Mouse (Mus musculus) heart, adult 8-10 months (tissue): ENCODE results near the gene Pip5k1c. TPM values are rescaled to one million over a fixed set of nuclear protein-coding genes. Genes with fewer than 3 reads are reported as not detected.

Experiments
- DNase-seq: peaks from one replicate; pipeline ENCODE4 v3.0.0; 2022; ENCODE audit warnings: low spot score
- microRNA-seq: library from miRNA; unstranded; fragments of <30 nt; microRNA quantifications from one replicate; pipeline ENCODE4 v1.2.0, GENCODE M21; 2022
- total RNA-seq, 4 experiments: library from RNA; stranded (reverse); gene quantifications; 2 replicates each; pipeline ENCODE4 v1.2.4; 2022

The Pip5k1c gene
- total RNA-seq, 4 experiments from 2014 or later: 25.7 to 29.5 (median 26.8) TPM

- no peak for DNase-seq
These were observed 73.9 kb downstream of the Pip5k1c start for GRCm38 (mm10) chr10:81366477-81367206.

DNA sequence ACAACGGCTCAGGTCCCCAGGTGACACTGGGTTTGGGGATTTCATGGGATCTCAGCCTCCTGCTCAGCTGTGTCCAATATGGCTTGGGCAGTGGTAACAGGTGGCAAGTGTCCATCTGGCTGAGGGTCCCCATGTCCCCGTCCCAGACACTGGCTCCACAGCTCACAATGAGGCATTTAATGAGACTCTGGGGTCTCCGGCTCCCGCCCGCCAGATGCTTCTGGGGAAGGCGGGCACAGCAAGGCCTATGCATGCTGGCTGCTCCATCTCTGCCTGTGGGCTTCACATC is 74.4 kb downstream of the Pip5k1c start:
- DNase-seq: no peak

Small RNAs within 50 kb of the gene (microRNA-seq; reads per million reads assigned to microRNA genes)
- gene Mir3057: 36.7 reads per million, percentile 45 among the genes with 10 or more reads in this experiment

Other genes starting within 250 kb of the Pip5k1c start
- 100 to 1,000 TPM in 2 of 4 experiments, 10 to 100 TPM in 2; 92.0 to 102 (median 99.4) TPM for gene Sgta, start 232.8 kb upstream of the Pip5k1c start, total RNA-seq
- gene Thop1, start 222.9 kb upstream of the Pip5k1c start, total RNA-seq: 10 to 100 TPM; 12.3 to 14.9 (median 13.2) TPM
- gene Creb3l3, start 194.1 kb upstream of the Pip5k1c start, total RNA-seq: under 1 TPM in 3 of 4 experiments, not detected in 1; 0.14 to 0.53 (median 0.27) TPM
- gene Map2k2, start 187.0 kb upstream of the Pip5k1c start, total RNA-seq: 100 to 1,000 TPM; 110 to 137 (median 130) TPM
- gene Zbtb7a, start 157.7 kb upstream of the Pip5k1c start, total RNA-seq: 10 to 100 TPM; 39.4 to 41.9 (median 40.7) TPM
- gene Pias4, start 125.0 kb upstream of the Pip5k1c start, total RNA-seq: 10 to 100 TPM; 16.8 to 18.6 (median 17.0) TPM
- gene Eef2, start 116.3 kb upstream of the Pip5k1c start, total RNA-seq: 1,000 to 10,000 TPM; 1,076 to 1,267 (median 1,170) TPM
- 10 to 100 TPM; 26.3 to 35.5 (median 29.8) TPM for gene Dapk3, start 110.0 kb upstream of the Pip5k1c start, total RNA-seq
- not detected for gene 4930442H23Rik, start 109.1 kb upstream of the Pip5k1c start, total RNA-seq
- gene Nmrk2, start 90.9 kb upstream of the Pip5k1c start, total RNA-seq: 10 to 100 TPM in 1 of 4 experiments, 1 to 10 TPM in 3; 5.8 to 18.8 (median 8.2) TPM
- under 1 TPM in 1 of 4 experiments, not detected in 3; 0.63 TPM for gene Atcay, start 62.1 kb upstream of the Pip5k1c start, total RNA-seq
- gene Zfr2, start 59.8 kb upstream of the Pip5k1c start, total RNA-seq: 1 to 10 TPM; 1.6 to 3.1 (median 2.7) TPM
- under 1 TPM; 0.26 to 0.75 (median 0.62) TPM for gene Matk, start 40.0 kb upstream of the Pip5k1c start, total RNA-seq
- gene Mrpl54, start 26.0 kb upstream of the Pip5k1c start, total RNA-seq: 100 to 1,000 TPM; 105 to 124 (median 112) TPM
- 100 to 1,000 TPM; 105 to 122 (median 112) TPM for gene Apba3, start 26.0 kb upstream of the Pip5k1c start, total RNA-seq
- gene Tjp3, start 1.4 kb upstream of the Pip5k1c start, total RNA-seq: under 1 TPM in 1 of 4 experiments, not detected in 3; 0.22 TPM
- gene Cactin, start 28.1 kb downstream of the Pip5k1c start, total RNA-seq: 10 to 100 TPM; 14.4 to 19.2 (median 16.3) TPM
- gene Tbxa2r, start 35.8 kb downstream of the Pip5k1c start, total RNA-seq: 1 to 10 TPM; 2.7 to 5.4 (median 3.5) TPM
- 1 to 10 TPM; 4.1 to 6.6 (median 5.2) TPM for gene Gipc3, start 50.3 kb downstream of the Pip5k1c start, total RNA-seq
- gene Hmg20b, start 57.5 kb downstream of the Pip5k1c start, total RNA-seq: 10 to 100 TPM; 52.4 to 61.2 (median 57.1) TPM
- gene Mfsd12, start 64.5 kb downstream of the Pip5k1c start, total RNA-seq: 10 to 100 TPM in 1 of 4 experiments, 1 to 10 TPM in 3; 9.2 to 11.4 (median 9.8) TPM
- under 1 TPM in 2 of 4 experiments, not detected in 2; 0.29 to 0.66 TPM for gene 4930404N11Rik, start 72.9 kb downstream of the Pip5k1c start, total RNA-seq
- gene Fzr1, start 85.6 kb downstream of the Pip5k1c start, total RNA-seq: 10 to 100 TPM; 25.9 to 39.0 (median 32.2) TPM
- gene Dohh, start 91.5 kb downstream of the Pip5k1c start, total RNA-seq: 10 to 100 TPM; 49.1 to 55.0 (median 53.8) TPM
- 1 to 10 TPM in 2 of 4 experiments, under 1 TPM in 2; 0.73 to 1.3 (median 1.0) TPM for gene Gm48551, start 91.5 kb downstream of the Pip5k1c start, total RNA-seq
- under 1 TPM in 2 of 4 experiments, not detected in 2; 0.50 to 0.72 TPM for gene Gm48552, start 96.0 kb downstream of the Pip5k1c start, total RNA-seq
- gene Smim24, start 100.1 kb downstream of the Pip5k1c start, total RNA-seq: 1 to 10 TPM; 1.4 to 2.4 (median 1.9) TPM
- gene Nfic, start 162.7 kb downstream of the Pip5k1c start, total RNA-seq: 100 to 1,000 TPM; 100 to 132 (median 108) TPM
- gene Celf5, start 189.7 kb downstream of the Pip5k1c start, total RNA-seq: under 1 TPM in 2 of 4 experiments, not detected in 2; 0.12 to 0.29 TPM
- 10 to 100 TPM; 48.7 to 72.7 (median 66.7) TPM for gene Ncln, start 203.4 kb downstream of the Pip5k1c start, total RNA-seq
- gene S1pr4, start 207.2 kb downstream of the Pip5k1c start, total RNA-seq: 1 to 10 TPM in 2 of 4 experiments, under 1 TPM in 2; 0.88 to 1.4 (median 1.0) TPM
- gene Gna15, start 231.3 kb downstream of the Pip5k1c start, total RNA-seq: under 1 TPM; 0.37 to 0.78 (median 0.54) TPM